ENCODE assay signal across 8 mouse cellular contexts in genomic region chr12:51690893-51691844, GRCm38 (mm10). TPM values are rescaled to one million over a fixed set of nuclear protein-coding genes. Genes with fewer than 3 reads are reported as not detected.
DNase-seq lines count a peak whose midpoint lies in the region; ATAC-seq lines count a peak whose summit lies in the region.

Gene Ap4s1, plus strand, starts transcription at chr12:51691033.

- peak; percentile 85 to 96 for DNase-seq in adrenal gland, adult (ENCODE audit: inconsistent age in 2 of 2, low spot score in 1 of 2)
- peak; percentile 71 for DNase-seq in embryo, embryonic 10 days (ENCODE audit: low spot score)
- peak; percentile 72 for DNase-seq in gastrocnemius, postnatal 14 days
- DNase-seq in left cerebral cortex, postnatal 25 days (ENCODE audit: low spot score in 2 of 2): peak; percentile 70 to 83
- peak; percentile 74 for DNase-seq in mesoderm, embryonic 11.5 days (ENCODE audit: low read depth, low spot score)
- peak; percentile 82 for DNase-seq in right cerebral cortex, postnatal 25 days
- DNase-seq in urinary bladder, postnatal 36 days (ENCODE audit: low spot score in 2 of 2): peak; percentile 68 to 72

- peak; percentile 55 for ATAC-seq in inflammation-experienced regulatory T-cells, adult 6 months

- intact Hi-C loops in gastrocnemius, postnatal 14 days (cut with DNase I; ENCODE audit: low total_unique reads): no loop called here
- intact Hi-C loops in left cerebral cortex, postnatal 25 days (cut with DNase I): loop anchor here (2.0 to 5.0 kb wide), 2 partner anchors 18 to 36 kb away; no protein-coding TSS in a partner anchor

RNA-seq across cellular contexts. Expression of gene Ap4s1, which starts in this region (rescaled TPM):
- 10 to 100 TPM; 40.5 to 41.4 TPM for total RNA-seq in gastrocnemius, postnatal 14 days (2021)
- polyA plus RNA-seq in inflammation-experienced regulatory T-cells, adult 6 months (2017; shearing (Covaris generic)): 10 to 100 TPM; 14.2 to 16.3 (median 16.2) TPM
- total RNA-seq in left cerebral cortex, postnatal 25 days (2021): 10 to 100 TPM; 51.9 to 55.4 TPM

Comparison
In these comparisons a context has a peak if more than half of its experiments do, and no peak if none do; other contexts are left out.
1. Peak in every context shown above with its lines: DNase-seq and ATAC-seq.